Mouse (Mus musculus) liver, postnatal 0 days (tissue): ENCODE data around the gene Mafk.

Source experiments
- CTCF ChIP-seq: sonication (generic); IDR thresholded peaks from 2 replicates; pipeline ENCODE4 v1.5.1; 2016; ENCODE audit warnings: antibody characterized with exemption, low read depth
- EP300 ChIP-seq: IDR thresholded peaks from 2 replicates; pipeline ENCODE4 v1.6.1; 2016; ENCODE audit warnings: antibody characterized with exemption, low read depth, mild to moderate bottlenecking

- TF ChIP-seq CTCF (no peak), EP300 (no peak)
These were observed 33.2 kb downstream of the Mafk start for GRCm38 (mm10) chr5:139824531-139824930.
